Mouse (Mus musculus) heart, adult 2 months (tissue): Measurements from ENCODE around the gene Tbx21.

Experiments used
- CTCF ChIP-seq: fragments of 200-600 bp; IDR thresholded peaks from 2 replicates; pipeline ENCODE4 v1.8.1; 2022; ENCODE audit warnings: antibody characterized with exemption, mild to moderate bottlenecking, moderate library complexity
- POLR2A ChIP-seq: fragments of 200-500 bp; IDR thresholded peaks from 2 replicates; pipeline ENCODE4 v1.6.1; 2011; ENCODE audit warnings: mild to moderate bottlenecking, low read depth, low read length, control low read depth; ENCODE audit not compliant: insufficient read depth

GRCm38 (mm10) chr11:97151343-97151801, 36.2 kb upstream of the Tbx21 start, which contains the start of gene Tbkbp1:
- TF ChIP-seq CTCF = no peak
- TF ChIP-seq POLR2A = no peak
